Mouse (Mus musculus) megakaryocyte, embryonic 14.5 days (primary cell): Measurements from ENCODE around the gene Cers6.

Experiments
- FLI1 ChIP-seq: IDR thresholded peaks from 2 replicates; pipeline ENCODE4 v1.6.1; 2012; ENCODE audit warnings: low read length, inconsistent platforms, mixed read lengths
- GATA1 ChIP-seq: IDR thresholded peaks from 3 replicates; pipeline ENCODE4 v1.6.1; 2012; ENCODE audit warnings: mixed read lengths, low read length, inconsistent platforms, borderline replicate concordance

DNA sequence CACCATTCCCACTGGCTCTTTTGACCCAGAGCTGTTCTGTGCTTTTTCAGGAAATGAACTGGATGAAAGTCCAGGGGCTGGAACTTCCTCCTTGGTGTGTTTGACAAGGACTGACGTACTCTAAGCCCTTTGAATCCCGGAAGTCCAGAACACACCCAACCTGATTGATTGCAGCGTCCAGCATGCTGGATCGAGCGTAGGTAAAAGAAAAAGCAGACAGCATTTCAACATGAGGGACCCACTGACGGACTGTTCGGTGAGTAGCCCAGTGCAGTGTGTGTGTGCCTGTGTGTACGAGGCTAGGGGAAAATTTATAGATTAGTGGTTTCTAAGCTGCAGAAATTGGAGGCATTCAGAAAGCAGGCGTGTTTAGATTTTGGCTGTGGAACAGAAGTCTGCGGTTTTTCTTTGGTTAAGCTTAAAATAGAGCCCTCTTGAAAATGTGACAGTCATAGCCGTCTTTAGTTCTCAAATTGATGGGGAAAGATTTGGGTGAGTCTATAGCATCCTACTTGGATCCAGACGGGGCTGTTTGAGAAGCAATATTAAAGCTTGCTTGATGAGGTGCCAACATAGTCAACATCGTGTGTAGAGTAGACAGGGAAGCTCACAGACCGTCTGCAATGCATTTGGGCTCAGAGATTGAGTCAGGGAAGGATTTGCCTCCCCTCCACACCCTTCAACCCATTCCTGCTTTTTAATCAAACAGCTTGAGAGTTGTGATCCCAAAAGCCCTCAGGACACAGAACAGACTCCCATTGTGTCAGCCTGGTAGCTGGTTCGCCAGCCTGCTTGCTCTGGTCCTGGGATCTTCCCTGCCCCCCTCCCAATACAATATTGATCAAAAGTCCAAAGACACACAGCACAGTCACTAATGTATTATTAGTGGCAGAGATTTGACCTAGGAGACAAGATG lies 274.7 kb downstream of the Cers6 start, which contains the start of gene Nostrin:
- TF ChIP-seq GATA1 (no peak), FLI1 (no peak)
